Mouse (Mus musculus) ES-Bruce4 (cell line): ENCODE results near the gene Glis2. TPM values are rescaled to one million over a fixed set of nuclear protein-coding genes. Genes with fewer than 3 reads are reported as not detected.

Source experiments
- H3K27ac ChIP-seq: 2 replicates; pipeline ENCODE4 v1.5.1; 2012; ENCODE audit warnings: low read length, inconsistent platforms; ENCODE audit not compliant: insufficient read depth
- H3K27me3 ChIP-seq: 2 replicates; pipeline ENCODE4 v1.6.1; 2012; ENCODE audit warnings: mild to moderate bottlenecking, low read length, inconsistent platforms; ENCODE audit not compliant: control insufficient read depth, poor library complexity, insufficient read depth, severe bottlenecking
- H3K36me3 ChIP-seq: 2 replicates; pipeline ENCODE4 v1.6.1; 2012; ENCODE audit warnings: inconsistent platforms, mild to moderate bottlenecking, low read length, moderate library complexity; ENCODE audit not compliant: control insufficient read depth, poor library complexity, insufficient read depth, severe bottlenecking
- H3K4me1 ChIP-seq: one replicate; pipeline ENCODE4 v1.8.1; 2011; ENCODE audit warnings: low read length; ENCODE audit not compliant: control insufficient read depth, insufficient read depth
- H3K4me3 ChIP-seq: 2 replicates; pipeline ENCODE4 v1.5.1; 2011; ENCODE audit warnings: low read depth, mild to moderate bottlenecking, low read length
- H3K9ac ChIP-seq: 2 replicates; pipeline ENCODE4 v1.6.1; 2012; ENCODE audit warnings: low read depth, mild to moderate bottlenecking, inconsistent platforms; ENCODE audit not compliant: poor library complexity, severe bottlenecking
- H3K9me3 ChIP-seq: replicated peaks from 2 replicates; pipeline ENCODE4 v1.6.1; 2012; ENCODE audit warnings: mild to moderate bottlenecking, low read length, inconsistent platforms; ENCODE audit not compliant: control insufficient read depth, poor library complexity, insufficient read depth, severe bottlenecking
- CTCF ChIP-seq: IDR thresholded peaks from one replicate; pipeline ENCODE4 v1.8.1; 2011; ENCODE audit warnings: low read depth, low read length
- EP300 ChIP-seq: IDR thresholded peaks from 2 replicates; pipeline ENCODE4 v1.6.1; 2011; ENCODE audit warnings: low read depth, low read length; ENCODE audit not compliant: insufficient read depth
- POLR2A ChIP-seq: IDR thresholded peaks from one replicate; pipeline ENCODE4 v1.8.1; 2011; ENCODE audit warnings: low read length; ENCODE audit not compliant: insufficient read depth
- polyA plus RNA-seq: library from polyadenylated mRNA; stranded (reverse); fragments of >200 nt; gene quantifications from 2 replicates; pipeline ENCODE4 v1.2.4, GENCODE M21; 2011; ENCODE audit warnings: low read depth; ENCODE audit not compliant: missing spikeins, insufficient read depth, insufficient read length

Gene Glis2
- polyA plus RNA-seq, 1 experiment, result 31.2 TPM

GRCm38 (mm10) chr16:4627105-4627504 is 32.6 kb downstream of the Glis2 start:
- Histone ChIP-seq H3K27me3 (no peaks in the 10 kb centered on the region), H3K9me3 (no peaks in the 10 kb centered on the region), H3K4me1 (peaks cover 2% of the 10 kb centered on the region), H3K36me3 (no peaks in the 10 kb centered on the region), H3K4me3 (no peak overlapping the region), H3K9ac (no peak overlapping the region), H3K27ac (no peak overlapping the region)
- TF ChIP-seq CTCF (no peak), EP300 (no peak), POLR2A (no peak)

GRCm38 (mm10) chr16:4628898-4629419 is 34.4 kb downstream of the Glis2 start:
- Histone ChIP-seq H3K9me3 (no peaks in the 10 kb centered on the region), H3K27me3 (no peaks in the 10 kb centered on the region), H3K9ac (no peak overlapping the region), H3K4me3 (no peak overlapping the region), H3K36me3 (no peaks in the 10 kb centered on the region), H3K27ac (no peak overlapping the region), H3K4me1 (peaks cover 2% of the 10 kb centered on the region)
- TF ChIP-seq CTCF (no peak), POLR2A (no peak), EP300 (no peak)

GRCm38 (mm10) chr16:4629950-4630349 is 35.4 kb downstream of the Glis2 start:
- H3K9me3 ChIP-seq, result no peaks in the 10 kb centered on the region

DNA sequence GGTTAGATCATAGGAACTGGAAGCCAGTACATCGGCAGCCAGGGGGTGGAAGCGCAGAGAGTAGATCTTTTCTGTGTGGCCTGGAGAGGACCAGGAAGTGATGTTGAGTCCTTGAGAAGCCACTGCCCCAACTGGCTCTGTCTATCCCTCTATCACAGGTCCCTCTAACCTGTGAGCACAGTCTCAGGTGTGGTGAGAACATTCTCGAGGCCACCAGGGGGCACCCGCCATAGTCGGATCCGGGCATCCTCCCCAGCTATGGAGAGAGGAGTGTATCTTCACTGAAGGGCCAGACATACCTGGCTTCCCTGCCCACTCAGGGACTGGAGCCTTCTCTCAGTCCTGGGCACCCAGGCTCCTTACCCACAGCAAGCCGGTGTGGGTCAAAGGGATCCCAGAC is 37.5 kb downstream of the Glis2 start:
- Histone ChIP-seq H3K27me3 (no peaks in the 10 kb centered on the region), H3K36me3 (no peaks in the 10 kb centered on the region), H3K4me1 (peaks cover 2% of the 10 kb centered on the region), H3K27ac (no peak overlapping the region), H3K9me3 (no peaks in the 10 kb centered on the region), H3K4me3 (no peak overlapping the region), H3K9ac (no peak overlapping the region)
- no peak for TF ChIP-seq EP300
- TF ChIP-seq CTCF, result peak; percentile 75

More at GRCm38 (mm10) chr16:4629950-4630349, 35.4 kb downstream of the Glis2 start:
- H3K27ac ChIP-seq, result no peak overlapping the region
- H3K4me3 ChIP-seq, result no peak overlapping the region
- H3K36me3 ChIP-seq, result no peaks in the 10 kb centered on the region
- H3K9ac ChIP-seq, result no peak overlapping the region
- peaks cover 2% of the 10 kb centered on the region for H3K4me1 ChIP-seq
- TF ChIP-seq CTCF (peak; percentile 98), EP300 (0 out of 2 replicates have a peak, but pooled peaks have one; percentile 35), POLR2A (no peak)
- no peaks in the 10 kb centered on the region for H3K27me3 ChIP-seq

DNA sequence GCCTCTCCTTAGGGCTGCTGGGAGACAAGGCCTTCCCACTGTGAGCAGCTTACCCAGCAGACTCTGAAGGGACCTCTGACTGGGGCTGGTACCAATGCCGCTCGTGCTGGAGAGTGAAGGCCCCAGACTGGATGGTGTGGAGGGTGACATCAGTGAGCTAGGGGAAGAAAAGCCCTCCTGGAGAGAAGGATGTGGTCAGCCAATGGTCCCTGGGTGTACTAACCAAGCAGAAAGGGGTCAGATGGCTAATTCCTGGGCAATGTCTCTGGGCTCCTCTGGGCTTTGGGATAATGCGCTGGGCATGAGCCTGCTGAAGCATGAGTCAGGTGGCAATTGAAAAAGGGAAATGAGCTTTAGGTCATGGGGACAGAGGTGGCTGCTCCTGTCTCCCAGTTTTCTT is 39.1 kb downstream of the Glis2 start:
- Histone ChIP-seq H3K27ac (no peak overlapping the region), H3K9ac (no peak overlapping the region), H3K4me1 (peaks cover 2% of the 10 kb centered on the region), H3K9me3 (no peaks in the 10 kb centered on the region), H3K4me3 (no peak overlapping the region), H3K27me3 (no peaks in the 10 kb centered on the region), H3K36me3 (no peaks in the 10 kb centered on the region)
- TF ChIP-seq EP300 (no peak), POLR2A (no peak), CTCF (no peak)

DNA sequence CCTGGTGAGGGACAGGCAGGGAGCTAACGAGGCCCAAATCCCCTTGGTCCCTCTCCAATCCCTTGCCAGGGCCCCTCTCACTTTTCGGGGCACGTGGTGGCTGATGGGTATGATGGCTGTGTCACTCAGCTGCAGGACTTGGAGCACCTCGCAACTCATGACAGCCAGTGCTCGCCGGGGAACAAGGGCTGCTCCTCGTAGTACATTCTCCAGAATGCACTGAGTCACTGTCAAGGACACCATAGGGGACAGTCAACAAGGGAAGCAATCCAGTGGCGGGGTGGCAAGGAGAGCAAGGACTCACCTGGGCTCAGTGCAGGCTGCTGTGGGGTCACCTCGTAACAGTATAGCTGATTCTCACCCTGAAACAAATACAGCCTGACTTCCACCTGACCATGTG is 40.2 kb downstream of the Glis2 start:
- no peak overlapping the region for H3K4me3 ChIP-seq
- no peaks in the 10 kb centered on the region for H3K36me3 ChIP-seq
- no peaks in the 10 kb centered on the region for H3K9me3 ChIP-seq
- no peak overlapping the region for H3K27ac ChIP-seq
- peaks cover 2% of the 10 kb centered on the region for H3K4me1 ChIP-seq
- TF ChIP-seq EP300, result no peak
- no peak for TF ChIP-seq POLR2A
- no peak for TF ChIP-seq CTCF
- no peak overlapping the region for H3K9ac ChIP-seq
- no peaks in the 10 kb centered on the region for H3K27me3 ChIP-seq
